Mouse (Mus musculus) neural tube, postnatal 0 days (tissue): Measurements from ENCODE around the gene Gm20737. TPM values are rescaled to one million over a fixed set of nuclear protein-coding genes. Genes with fewer than 3 reads are reported as not detected.

Experiments
- polyA plus RNA-seq: library from polyadenylated mRNA; unstranded; fragments of >200 nt; fragmentation: Nextera tagmentation; extraction: Ambion mirVana; gene quantifications from 2 replicates; pipeline ENCODE4 v1.2.1, GENCODE M21; 2015

Gene Gm20737
- not detected in 2 replicates for polyA plus RNA-seq

GRCm38 (mm10) chrY:10535942-10536341 lies at the start of gene Gm20737:
Gene Gm20737, minus strand, starts transcription at chrY:10536042.

GRCm38 (mm10) chrY:10553153-10553552 lies 17.3 kb upstream of the Gm20737 start, which contains the start of gene Gm21775:
Gene Gm21775, plus strand, starts transcription at chrY:10553453.

Other genes with a start within 250 kb of the Gm20737 start
- not detected in 2 replicates for gene Gm20834, start 211.5 kb downstream of the Gm20737 start, polyA plus RNA-seq
- gene Gm28510, start 123.3 kb downstream of the Gm20737 start, polyA plus RNA-seq: not detected in 2 replicates
- not detected in 2 replicates for gene Gm21775, start 17.4 kb upstream of the Gm20737 start, polyA plus RNA-seq
- gene Gm21900, start 80.3 kb upstream of the Gm20737 start, polyA plus RNA-seq: not detected in 2 replicates
- gene Gm20777, start 216.4 kb upstream of the Gm20737 start, polyA plus RNA-seq: not detected in 2 replicates